Comparison of ENCODE assay signal across 8 mouse cellular contexts in genomic region chr16:20715566-20715965, GRCm38 (mm10). TPM values are rescaled to one million over a fixed set of nuclear protein-coding genes. Genes with fewer than 3 reads are reported as not detected.
DNase-seq lines count a peak whose midpoint lies in the region; ATAC-seq and TF ChIP-seq lines count a peak whose summit lies in the region.

No protein-coding gene starts in this region.

- H3K9ac ChIP-seq in liver, adult 2 months (ENCODE audit: low read depth, low read length), result peak overlapping the region; percentile 96
- peak overlapping the region; percentile 83 for H3K9ac ChIP-seq in embryonic facial prominence, embryonic 11.5 days (replicated peaks; ENCODE audit: low read length)
- H3K9ac ChIP-seq in hindbrain, embryonic 15.5 days, result peak overlapping the region; percentile 62
- peak overlapping the region; percentile 86 for H3K9ac ChIP-seq in midbrain, postnatal 0 days (replicated peaks; ENCODE audit: low read length, poor library complexity, severe bottlenecking)

- H3K9me3 ChIP-seq in embryonic facial prominence, embryonic 11.5 days (replicated peaks; ENCODE audit: control insufficient read depth, low read length), result no peaks in the 10 kb centered on the region
- H3K9me3 ChIP-seq in hindbrain, embryonic 15.5 days, result no peaks in the 10 kb centered on the region
- H3K9me3 ChIP-seq in midbrain, postnatal 0 days (ENCODE audit: low read length), result no peaks in the 10 kb centered on the region

- peaks cover 6% of the 10 kb centered on the region; the same call in 1 of the 2 replicates for H3K36me3 ChIP-seq in liver, adult 2 months (ENCODE audit: control insufficient read depth, insufficient read depth, low read length)
- H3K36me3 ChIP-seq in embryonic facial prominence, embryonic 11.5 days (replicated peaks; ENCODE audit: control insufficient read depth, insufficient read depth, low read depth, low read length), result peaks cover 3% of the 10 kb centered on the region; the same call in 1 of the 2 replicates
- peaks cover 24% of the 10 kb centered on the region for H3K36me3 ChIP-seq in hindbrain, embryonic 15.5 days
- peaks cover 15% of the 10 kb centered on the region; the same call in 1 of the 2 replicates for H3K36me3 ChIP-seq in midbrain, postnatal 0 days (ENCODE audit: insufficient read depth, low read length)

- 2% methylated on average over 12 of the region's 12 CpGs for WGBS in liver, adult 2 months
- WGBS in embryonic facial prominence, embryonic 11.5 days, result under 1% methylated on average over 12 of the region's 12 CpGs
- 0% methylated on average over 8 of the region's 12 CpGs for WGBS in hindbrain, embryonic 15.5 days
- WGBS in midbrain, postnatal 0 days, result under 1% methylated on average over 12 of the region's 12 CpGs

- no peak for TF ChIP-seq CTCF in liver, adult 2 months (IDR thresholded peaks at IDR 0.05; ENCODE audit: low read depth, low read length)
- no peak for TF ChIP-seq CTCF in midbrain, postnatal 0 days (IDR thresholded peaks at IDR 0.05)

- DNase-seq in liver, adult 2 months (ENCODE audit: extremely low read depth, low read depth, low spot score), result no peak
- DNase-seq in liver, result no peak
- no peak for DNase-seq in embryonic facial prominence, embryonic 11.5 days (ENCODE audit: low spot score)
- no peak for DNase-seq in midbrain, postnatal 0 days (ENCODE audit: low spot score)
- DNase-seq in gastrocnemius, postnatal 10 days, result no peak
- DNase-seq in gastrocnemius, adult 8-10 months (ENCODE audit: low spot score in 2 of 2), result no peak

- H3K4me2 ChIP-seq in embryonic facial prominence, embryonic 11.5 days (ENCODE audit: low read depth, low read length), result peak overlapping the region; percentile 89
- peak overlapping the region; percentile 94 for H3K4me2 ChIP-seq in hindbrain, embryonic 15.5 days
- H3K4me2 ChIP-seq in midbrain, postnatal 0 days (ENCODE audit: low read depth, low read length, poor library complexity, severe bottlenecking), result peak overlapping the region; percentile 94

- ATAC-seq in embryonic facial prominence, embryonic 11.5 days (replicated peaks; ENCODE audit: insufficient number of reproducible peaks, low FRiP score, low TSS enrichment, low read depth), result no peak; the same call in 1 of the 2 replicates
- no peak; the same call in 1 of the 2 replicates for ATAC-seq in hindbrain, embryonic 15.5 days (ENCODE audit: low FRiP score, low read depth)
- peak; percentile 10 for ATAC-seq in midbrain, postnatal 0 days (ENCODE audit: low FRiP score)
- no peak for ATAC-seq in activated CD4-positive, CD25-positive, alpha-beta regulatory T cell, adult 4 months

- no peak for TF ChIP-seq POLR2A in liver, adult 2 months (IDR thresholded peaks at IDR 0.05; ENCODE audit: extremely low read depth, insufficient read depth, low read length)

- peaks cover 7% of the 10 kb centered on the region for H3K4me1 ChIP-seq in liver, adult 2 months (ENCODE audit: control insufficient read depth, insufficient read depth, low read length)
- peaks cover 4% of the 10 kb centered on the region; the same call in 1 of the 2 replicates for H3K4me1 ChIP-seq in embryonic facial prominence, embryonic 11.5 days (ENCODE audit: control insufficient read depth, insufficient read depth, low read length)
- H3K4me1 ChIP-seq in hindbrain, embryonic 15.5 days (replicated peaks), result peaks cover 37% of the 10 kb centered on the region
- H3K4me1 ChIP-seq in midbrain, postnatal 0 days (ENCODE audit: insufficient read depth, low read length), result peaks cover 12% of the 10 kb centered on the region

- no peaks in the 10 kb centered on the region for H3K27me3 ChIP-seq in liver, adult 2 months (ENCODE audit: control insufficient read depth, insufficient read depth, low read length)
- H3K27me3 ChIP-seq in embryonic facial prominence, embryonic 11.5 days (ENCODE audit: control insufficient read depth, insufficient read depth, low read length), result no peaks in the 10 kb centered on the region
- H3K27me3 ChIP-seq in hindbrain, embryonic 15.5 days, result no peaks in the 10 kb centered on the region
- no peaks in the 10 kb centered on the region for H3K27me3 ChIP-seq in midbrain, postnatal 0 days (ENCODE audit: insufficient read depth, low read length)

- no peaks in the 10 kb centered on the region for H3K79me2 ChIP-seq in liver, adult 2 months (ENCODE audit: control insufficient read depth, insufficient read depth, low read length)

- H3K27ac ChIP-seq in liver, adult 2 months (replicated peaks; ENCODE audit: insufficient read depth, low read depth, low read length), result peak overlapping the region; percentile 97
- H3K27ac ChIP-seq in embryonic facial prominence, embryonic 11.5 days (replicated peaks; ENCODE audit: low read depth, low read length), result peak overlapping the region; percentile 88
- peak overlapping the region; percentile 85 for H3K27ac ChIP-seq in hindbrain, embryonic 15.5 days (replicated peaks)
- peak overlapping the region; percentile 96 for H3K27ac ChIP-seq in midbrain, postnatal 0 days (ENCODE audit: low read depth, low read length)

- H3K4me3 ChIP-seq in liver, adult 2 months (ENCODE audit: insufficient read depth, low read depth, low read length), result peak overlapping the region; percentile 85
- peak overlapping the region; percentile 69 for H3K4me3 ChIP-seq in embryonic facial prominence, embryonic 11.5 days (ENCODE audit: low read depth, low read length)
- peak overlapping the region; percentile 72 for H3K4me3 ChIP-seq in hindbrain, embryonic 15.5 days
- H3K4me3 ChIP-seq in midbrain, postnatal 0 days (ENCODE audit: low read depth, low read length), result peak overlapping the region; percentile 56

RNA-seq across cellular contexts. Expression of gene Polr2h, which starts 1.9 kb away (rescaled TPM):
- total RNA-seq in liver, adult 2 months (2014; rRNA removed), result 18.1 and 19.2 TPM in 2 replicates
- polyA plus RNA-seq in liver, adult 2 months (2012; rRNA removed), result 9.1 and 9.5 TPM in 2 replicates
- polyA plus RNA-seq in embryonic facial prominence, embryonic 11.5 days (2014; fragmentation: Nextera tagmentation; extraction: Ambion mirVana), result 120 and 124 TPM in 2 replicates
- polyA plus RNA-seq in hindbrain, embryonic 15.5 days (2015; fragmentation: Nextera tagmentation; extraction: Ambion mirVana), result 89.0 and 89.8 TPM in 2 replicates
- 40.0 and 40.3 TPM in 2 replicates for total RNA-seq in midbrain, postnatal 0 days (2014; rRNA removed)
- 72.3 and 84.6 TPM in 2 replicates for polyA plus RNA-seq in midbrain, postnatal 0 days (2015; fragmentation: Nextera tagmentation; extraction: Ambion mirVana)
- total RNA-seq in gastrocnemius, postnatal 10 days (2021), result 10 to 100 TPM; 11.6 to 13.5 TPM
- 10 to 100 TPM in 2 of 4 experiments, 1 to 10 TPM in 2; 7.5 to 10.5 (median 9.9) TPM for total RNA-seq in gastrocnemius, adult 8-10 months (2022)
- 10 to 100 TPM; 72.6 to 80.2 TPM for polyA plus RNA-seq in activated CD4-positive, CD25-positive, alpha-beta regulatory T cell, adult 4 months (2017; shearing (Covaris generic))

RNA-seq across cellular contexts. Expression of gene Clcn2, which starts 2.0 kb away (rescaled TPM):
- 29.6 and 30.6 TPM in 2 replicates for total RNA-seq in liver, adult 2 months (2014; rRNA removed)
- 58.6 and 64.0 TPM in 2 replicates for polyA plus RNA-seq in liver, adult 2 months (2012; rRNA removed)
- 13.0 and 14.8 TPM in 2 replicates for polyA plus RNA-seq in embryonic facial prominence, embryonic 11.5 days (2014; fragmentation: Nextera tagmentation; extraction: Ambion mirVana)
- polyA plus RNA-seq in hindbrain, embryonic 15.5 days (2015; fragmentation: Nextera tagmentation; extraction: Ambion mirVana), result 33.7 and 36.0 TPM in 2 replicates
- total RNA-seq in midbrain, postnatal 0 days (2014; rRNA removed), result 61.9 and 69.4 TPM in 2 replicates
- polyA plus RNA-seq in midbrain, postnatal 0 days (2015; fragmentation: Nextera tagmentation; extraction: Ambion mirVana), result 21.1 and 21.9 TPM in 2 replicates
- 1 to 10 TPM; 2.3 to 3.2 TPM for total RNA-seq in gastrocnemius, postnatal 10 days (2021)
- 1 to 10 TPM in 2 of 4 experiments, under 1 TPM in 2; 0.68 to 1.2 (median 1.1) TPM for total RNA-seq in gastrocnemius, adult 8-10 months (2022)
- polyA plus RNA-seq in activated CD4-positive, CD25-positive, alpha-beta regulatory T cell, adult 4 months (2017; shearing (Covaris generic)), result 1 to 10 TPM; 1.3 to 2.0 TPM

RNA-seq across cellular contexts. Expression of gene Chrd, which starts 17.4 kb away (rescaled TPM):
- 3.0 and 3.4 TPM in 2 replicates for total RNA-seq in liver, adult 2 months (2014; rRNA removed)
- polyA plus RNA-seq in liver, adult 2 months (2012; rRNA removed), result 9.9 and 14.1 TPM in 2 replicates
- 1.5 and 1.7 TPM in 2 replicates for polyA plus RNA-seq in embryonic facial prominence, embryonic 11.5 days (2014; fragmentation: Nextera tagmentation; extraction: Ambion mirVana)
- polyA plus RNA-seq in hindbrain, embryonic 15.5 days (2015; fragmentation: Nextera tagmentation; extraction: Ambion mirVana), result 6.3 and 6.5 TPM in 2 replicates
- total RNA-seq in midbrain, postnatal 0 days (2014; rRNA removed), result 17.1 and 18.1 TPM in 2 replicates
- 4.1 TPM in 2 replicates for polyA plus RNA-seq in midbrain, postnatal 0 days (2015; fragmentation: Nextera tagmentation; extraction: Ambion mirVana)
- 1 to 10 TPM; 5.2 to 6.3 TPM for total RNA-seq in gastrocnemius, postnatal 10 days (2021)
- total RNA-seq in gastrocnemius, adult 8-10 months (2022), result 1 to 10 TPM; 1.3 to 2.9 (median 2.3) TPM
- polyA plus RNA-seq in activated CD4-positive, CD25-positive, alpha-beta regulatory T cell, adult 4 months (2017; shearing (Covaris generic)), result not detected

RNA-seq across cellular contexts. Expression of gene Thpo, which starts 18.7 kb away (rescaled TPM):
- total RNA-seq in liver, adult 2 months (2014; rRNA removed), result 1.7 and 2.4 TPM in 2 replicates
- 21.2 and 37.0 TPM in 2 replicates for polyA plus RNA-seq in liver, adult 2 months (2012; rRNA removed)
- polyA plus RNA-seq in embryonic facial prominence, embryonic 11.5 days (2014; fragmentation: Nextera tagmentation; extraction: Ambion mirVana), result 0.48 TPM in 1 of 2 replicates, not detected in the other
- 0.85 and 1.4 TPM in 2 replicates for polyA plus RNA-seq in hindbrain, embryonic 15.5 days (2015; fragmentation: Nextera tagmentation; extraction: Ambion mirVana)
- total RNA-seq in midbrain, postnatal 0 days (2014; rRNA removed), result 0.71 and 1.8 TPM in 2 replicates
- 0.76 and 0.81 TPM in 2 replicates for polyA plus RNA-seq in midbrain, postnatal 0 days (2015; fragmentation: Nextera tagmentation; extraction: Ambion mirVana)
- 1 to 10 TPM in 1 of 2 experiments, under 1 TPM in 1; 0.63 to 1.3 TPM for total RNA-seq in gastrocnemius, postnatal 10 days (2021)
- 1 to 10 TPM; 4.8 to 7.1 (median 6.2) TPM for total RNA-seq in gastrocnemius, adult 8-10 months (2022)
- under 1 TPM in 1 of 2 experiments, not detected in 1; 0.26 TPM for polyA plus RNA-seq in activated CD4-positive, CD25-positive, alpha-beta regulatory T cell, adult 4 months (2017; shearing (Covaris generic))

RNA-seq across cellular contexts. Expression of gene Fam131a, which starts 22.5 kb away (rescaled TPM):
- total RNA-seq in liver, adult 2 months (2014; rRNA removed), result 0.37 and 0.60 TPM in 2 replicates
- 0.56 and 0.99 TPM in 2 replicates for polyA plus RNA-seq in liver, adult 2 months (2012; rRNA removed)
- 3.9 and 4.4 TPM in 2 replicates for polyA plus RNA-seq in embryonic facial prominence, embryonic 11.5 days (2014; fragmentation: Nextera tagmentation; extraction: Ambion mirVana)
- 45.5 and 47.5 TPM in 2 replicates for polyA plus RNA-seq in hindbrain, embryonic 15.5 days (2015; fragmentation: Nextera tagmentation; extraction: Ambion mirVana)
- total RNA-seq in midbrain, postnatal 0 days (2014; rRNA removed), result 152 and 173 TPM in 2 replicates
- polyA plus RNA-seq in midbrain, postnatal 0 days (2015; fragmentation: Nextera tagmentation; extraction: Ambion mirVana), result 70.9 and 75.9 TPM in 2 replicates
- 10 to 100 TPM; 28.0 to 29.8 TPM for total RNA-seq in gastrocnemius, postnatal 10 days (2021)
- 10 to 100 TPM; 48.8 to 74.6 (median 59.1) TPM for total RNA-seq in gastrocnemius, adult 8-10 months (2022)
- polyA plus RNA-seq in activated CD4-positive, CD25-positive, alpha-beta regulatory T cell, adult 4 months (2017; shearing (Covaris generic)), result 1 to 10 TPM in 1 of 2 experiments, not detected in 1; 1.2 TPM
